Mouse (Mus musculus): Measurements from ENCODE around the gene Klk1b8.
"Not testable (repeated sequence)": the region's sequence is repeated elsewhere in the genome, so short reads cannot be mapped to it uniquely, and the experiment has no call there.

Gene Klk1b8

DNA sequence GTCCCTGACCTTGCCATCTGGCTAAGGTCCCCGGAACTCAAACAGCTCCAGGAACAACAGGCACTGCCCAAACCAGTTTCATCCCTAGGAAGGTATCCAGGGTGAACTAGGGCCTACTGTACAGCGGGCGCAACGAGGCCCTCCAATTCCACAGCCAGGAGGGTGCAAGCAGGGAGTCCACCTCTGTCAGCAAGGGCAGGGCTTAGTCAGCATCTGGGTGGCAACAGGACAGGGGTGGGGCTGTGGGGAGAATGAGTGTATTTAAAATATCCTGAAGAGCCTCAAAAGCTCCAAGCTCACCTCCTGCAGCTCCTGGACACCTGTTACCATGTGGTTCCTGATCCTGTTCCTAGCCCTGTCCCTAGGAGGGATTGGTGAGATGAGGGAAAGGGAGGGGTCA is 45.1 kb downstream of the Klk1b8 start, which contains the start of gene Klk1b11:
TSS of gene Klk1b11 (plus strand) at position 301 of the 400 bp plus-strand sequence.
- DNase-seq (ENCODE audit: low read depth, low spot score), result not testable (repeated sequence)
